ENCODE assay signal across 17 mouse cellular contexts in the genomic region with DNA sequence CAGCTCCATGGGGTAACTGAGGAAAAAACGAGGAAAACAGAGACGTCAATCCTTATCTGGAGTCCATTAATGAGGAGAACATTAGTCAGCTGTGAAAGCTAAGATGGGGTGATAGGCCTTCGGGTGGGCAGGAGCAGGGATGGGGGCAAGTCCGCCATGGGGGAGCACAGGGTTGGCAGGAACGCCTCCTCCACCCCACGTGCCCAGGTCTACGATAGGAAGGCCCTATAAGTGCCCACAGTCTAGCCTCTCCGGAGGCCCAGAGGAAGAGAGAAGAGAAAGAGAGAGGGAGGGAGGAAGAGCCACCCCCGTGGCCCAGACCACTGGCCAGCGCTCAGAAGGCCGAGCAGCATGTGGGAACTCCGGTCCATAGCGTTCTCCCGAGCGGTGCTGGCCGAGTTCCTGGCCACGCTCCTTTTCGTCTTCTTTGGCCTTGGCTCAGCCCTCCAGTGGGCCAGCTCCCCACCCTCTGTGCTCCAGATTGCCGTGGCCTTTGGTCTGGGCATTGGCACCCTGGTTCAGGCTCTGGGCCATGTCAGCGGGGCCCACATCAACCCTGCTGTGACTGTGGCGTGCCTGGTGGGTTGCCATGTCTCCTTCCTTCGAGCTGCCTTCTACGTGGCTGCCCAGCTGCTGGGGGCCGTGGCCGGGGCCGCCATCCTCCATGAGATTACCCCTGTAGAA. TPM values are rescaled to one million over a fixed set of nuclear protein-coding genes. Genes with fewer than 3 reads are reported as not detected.
DNase-seq lines count a peak whose midpoint lies in the region; ATAC-seq and TF ChIP-seq lines count a peak whose summit lies in the region.
"Had no signal": no experiment of that assay in that cellular context is flagged by ENCODE, and none has a peak within 500 bp of the region (broad histone marks: within the 10 kb centered on the region; RNA-seq: fewer than 3 reads in every experiment).

A gene (plus strand): TSS at position 254 of the 684 bp plus-strand sequence.

- peak within 1 kb of the TSS; percentile 31 for H3K4me3 ChIP-seq in kidney, adult 2 months (ENCODE audit: insufficient read depth, low read depth, low read length)
- H3K4me3 ChIP-seq in kidney, embryonic 14.5 days (ENCODE audit: low read length): no peak within 1 kb of the TSS
- H3K4me3 ChIP-seq: midbrain, embryonic 10.5 days; myocyte had no signal

- no peaks in the 10 kb centered on the region for H3K4me1 ChIP-seq in kidney, adult 2 months (ENCODE audit: control insufficient read depth, insufficient read depth, low read length)
- H3K4me1 ChIP-seq in kidney, embryonic 14.5 days (ENCODE audit: control insufficient read depth, insufficient read depth, low read length): peaks cover 5% of the 10 kb centered on the region

- H3K27me3 ChIP-seq in kidney, adult 2 months (replicated peaks; ENCODE audit: control insufficient read depth, insufficient read depth, low read length): no peaks in the 10 kb centered on the region
- peaks cover 29% of the 10 kb centered on the region for H3K27me3 ChIP-seq in kidney, embryonic 14.5 days (ENCODE audit: control insufficient read depth, insufficient read depth, low read length)

- no peak for TF ChIP-seq CTCF in kidney, adult 2 months (conservative IDR thresholded peaks at IDR 0.05; ENCODE audit: insufficient read depth, insufficient read length, low read depth, low read length)

- H3K9me3 ChIP-seq in kidney, embryonic 14.5 days (ENCODE audit: control insufficient read depth, low read length): no peaks in the 10 kb centered on the region
- H3K9me3 ChIP-seq: midbrain, embryonic 10.5 days had no signal

- H3K36me3 ChIP-seq in kidney, adult 2 months (ENCODE audit: control insufficient read depth, insufficient read depth, low read length): no peaks in the 10 kb centered on the region
- no peaks in the 10 kb centered on the region for H3K36me3 ChIP-seq in kidney, embryonic 14.5 days (ENCODE audit: control insufficient read depth, insufficient read depth, low read length)
- H3K36me3 ChIP-seq: midbrain, embryonic 10.5 days had no signal

- H3K9ac ChIP-seq in kidney, embryonic 14.5 days (ENCODE audit: low read depth, low read length): no peak within 1 kb of the TSS
- H3K9ac ChIP-seq: hindbrain, embryonic 14.5 days had no signal

- H3K27ac ChIP-seq in kidney, adult 2 months (ENCODE audit: insufficient read depth, low read depth, low read length): peak within 1 kb of the TSS; percentile 73
- no peak within 1 kb of the TSS for H3K27ac ChIP-seq in kidney, embryonic 14.5 days (ENCODE audit: low read depth, low read length)
- H3K27ac ChIP-seq: hindbrain, embryonic 14.5 days; midbrain, embryonic 10.5 days had no signal

- no peak within 1 kb of the TSS for H3K4me2 ChIP-seq in kidney, embryonic 14.5 days (replicated peaks; ENCODE audit: low read depth, low read length)
- H3K4me2 ChIP-seq: hindbrain, embryonic 14.5 days; liver, embryonic 11.5 days had no signal

- 77% methylated on average over 26 of the region's 26 CpGs for WGBS in kidney, adult 2 months
- WGBS in kidney, embryonic 14.5 days: 81% methylated on average over 26 of the region's 26 CpGs

- no peak for TF ChIP-seq POLR2A in kidney, adult 2 months (IDR thresholded peaks at IDR 0.05; ENCODE audit: low read depth, low read length)

- DNase-seq in adrenal gland, adult 2 months: peak; percentile 35
- DNase-seq in adrenal gland, adult 18-20 months (ENCODE audit: low spot score in 2 of 2): no peak
- DNase-seq in kidney, adult 2 months: peak; percentile 29
- DNase-seq in cerebellum, adult 9-11 months: peak; percentile 59
- DNase-seq in kidney, postnatal 25 days: peak; percentile 10 to 65
- no peak for DNase-seq in embryo, embryonic 11 days
- DNase-seq in layer of hippocampus, postnatal 14 days (ENCODE audit: low spot score in 2 of 2): no peak
- DNase-seq: lung, postnatal 14 days; spleen, adult 18-20 months had no signal

- no peak for ATAC-seq in kidney, embryonic 14.5 days (ENCODE audit: low FRiP score, low TSS enrichment)

RNA-seq across cellular contexts. Expression of the gene that starts here (rescaled TPM):
- 1 to 10 TPM in 1 of 2 experiments, under 1 TPM in 1; 0.81 to 3.5 TPM for total RNA-seq in adrenal gland, adult 2 months (2021)
- 0.40 and 0.59 TPM in 2 replicates for polyA plus RNA-seq in adrenal gland, adult 2 months (2012; rRNA removed)
- total RNA-seq in adrenal gland, adult 18-20 months (2021): 1 to 10 TPM; 1.4 to 2.5 TPM
- 741 and 818 TPM in 2 replicates for polyA plus RNA-seq in kidney, adult 2 months (2012; rRNA removed)
- polyA plus RNA-seq in kidney, embryonic 14.5 days (2014; fragmentation: Nextera tagmentation; extraction: Ambion mirVana): 3.7 and 5.4 TPM in 2 replicates
- total RNA-seq in layer of hippocampus, postnatal 14 days (2021): not detected
- total RNA-seq: heart, adult 8-10 months; layer of hippocampus, adult 18-20 months; left cerebral cortex, postnatal 10 days had no signal
- polyA plus RNA-seq: hindbrain, embryonic 14.5 days; liver, embryonic 11.5 days; midbrain, embryonic 10.5 days had no signal

Comparison
In these comparisons a context has a peak if more than half of its experiments do, and no peak if none do; other contexts are left out.
1. RNA of the gene that starts here (polyA plus RNA-seq): 741 to 818 TPM in kidney, adult 2 months; 3.7 to 5.4 TPM in kidney, embryonic 14.5 days and 0.40 to 0.59 TPM in adrenal gland, adult 2 months; every median in the first group is over 100 times any median in the second.
2. DNase-seq: peak in adrenal gland, adult 2 months (single experiment), kidney, adult 2 months (single experiment), cerebellum, adult 9-11 months (single experiment) and kidney, postnatal 25 days (2 of 2); none in adrenal gland, adult 18-20 months (0 of 2), embryo, embryonic 11 days (single experiment) and layer of hippocampus, postnatal 14 days (0 of 2).